Mouse (Mus musculus) hindbrain, embryonic 16.5 days (tissue): ENCODE data around the gene Msantd3. TPM values are rescaled to one million over a fixed set of nuclear protein-coding genes. Genes with fewer than 3 reads are reported as not detected.

Experiments
- ATAC-seq: fragments of 200-750 bp; cut with Nextera tagmentation; 2 replicates; pipeline ENCODE4 v1.8.0; 2017; ENCODE audit warnings: moderate TSS enrichment, moderate library complexity
- H3K27ac ChIP-seq: fragments of 300-500 bp; sonication (generic); 2 replicates; pipeline ENCODE4 v1.5.1; 2014; ENCODE audit warnings: low read depth, mild to moderate bottlenecking, control low read depth, low read length, moderate library complexity
- H3K27me3 ChIP-seq: fragments of 300-500 bp; sonication (generic); replicated peaks from 2 replicates; pipeline ENCODE4 v1.6.1; 2014; ENCODE audit warnings: low read length; ENCODE audit not compliant: control insufficient read depth, insufficient read depth
- H3K36me3 ChIP-seq: fragments of 300-500 bp; sonication (generic); 2 replicates; pipeline ENCODE4 v1.6.1; 2014; ENCODE audit warnings: mild to moderate bottlenecking, low read length, moderate library complexity, mixed read lengths; ENCODE audit not compliant: control insufficient read depth, insufficient read depth
- H3K4me1 ChIP-seq: fragments of 300-500 bp; sonication (generic); 2 replicates; pipeline ENCODE4 v1.6.1; 2014; ENCODE audit warnings: low read depth, low read length; ENCODE audit not compliant: control insufficient read depth, insufficient read depth
- H3K4me2 ChIP-seq: fragments of 300-500 bp; sonication (generic); 2 replicates; pipeline ENCODE4 v1.6.1; 2014; ENCODE audit warnings: mild to moderate bottlenecking, low read length, control low read depth, moderate library complexity
- H3K4me3 ChIP-seq: fragments of 300-500 bp; sonication (generic); 2 replicates; pipeline ENCODE4 v1.5.1; 2014; ENCODE audit warnings: mild to moderate bottlenecking, low read length, control low read depth, moderate library complexity
- H3K9ac ChIP-seq: fragments of 300-500 bp; sonication (generic); 2 replicates; pipeline ENCODE4 v1.6.1; 2014; ENCODE audit warnings: low read depth, mild to moderate bottlenecking, control low read depth, low read length, moderate library complexity
- H3K9me3 ChIP-seq: fragments of 300-500 bp; sonication (generic); 2 replicates; pipeline ENCODE4 v1.6.1; 2014; ENCODE audit warnings: mild to moderate bottlenecking, low read length, moderate library complexity; ENCODE audit not compliant: control insufficient read depth
- WGBS: fragments of 180-500 bp; shearing (Covaris S2); extraction: QIAGEN DNeasy Blood & Tissue Kit; methylation state at CpG from one replicate; pipeline ENCODE4 v1.1.7; 2014; 5-methylcytosine and 5-hydroxymethylcytosine counted together
- polyA plus RNA-seq: library from polyadenylated mRNA; unstranded; fragments of >200 nt; fragmentation: Nextera tagmentation; extraction: Ambion mirVana; gene quantifications from 2 replicates; pipeline ENCODE4 v1.2.1, GENCODE M21; 2015

Gene Msantd3
- polyA plus RNA-seq: 21.8 and 24.5 TPM in 2 replicates

DNA sequence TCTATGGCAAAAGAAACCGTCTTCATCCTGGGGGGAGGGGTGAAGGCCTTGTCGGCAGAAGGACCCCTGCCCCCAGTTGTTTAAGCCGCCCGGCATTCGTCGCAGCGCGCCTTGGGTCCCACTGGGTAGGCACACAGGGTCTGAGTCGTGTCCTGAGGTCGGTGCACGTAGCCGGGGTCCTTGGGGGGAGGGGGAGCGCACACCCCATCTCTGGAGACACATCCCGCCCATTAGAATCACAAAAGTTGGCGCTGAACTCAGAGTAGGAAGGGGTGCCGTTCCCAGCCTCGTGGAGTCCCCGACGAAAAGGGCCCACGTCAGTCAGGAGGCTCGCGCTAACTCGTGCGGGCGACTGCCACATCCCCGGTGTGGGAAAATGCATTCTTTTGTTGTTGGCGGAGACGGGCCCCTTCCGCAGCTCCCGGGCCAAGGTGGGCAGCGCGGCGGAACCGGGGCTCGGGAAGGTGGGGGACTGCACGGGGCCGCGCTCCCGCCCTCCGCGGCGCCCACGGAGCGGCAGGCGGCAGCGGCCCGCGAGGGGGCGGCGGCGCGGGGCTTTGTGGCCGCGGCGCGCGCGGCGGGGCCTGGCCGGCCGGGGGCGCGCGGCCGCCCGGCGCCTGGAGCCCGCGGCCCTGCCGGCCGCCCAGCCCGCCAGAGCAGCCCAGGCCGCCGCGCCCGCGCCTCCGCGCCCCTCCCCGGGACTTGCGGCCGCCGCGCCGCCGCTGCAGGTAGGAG lies at the start of gene Msantd3:
Gene Msantd3 (plus strand): TSS at position 95 of the 735 bp plus-strand sequence.
- Histone ChIP-seq H3K27ac (peak within 1 kb of the TSS; percentile 90), H3K4me3 (peak within 1 kb of the TSS; percentile 83), H3K9me3 (no peaks in the 10 kb centered on the region), H3K9ac (peak within 1 kb of the TSS; percentile 97), H3K4me2 (peak within 1 kb of the TSS; percentile 91), H3K4me1 (peaks cover 26% of the 10 kb centered on the region), H3K36me3 (no peaks in the 10 kb centered on the region), H3K27me3 (no peaks in the 10 kb centered on the region)
- peak; percentile 84 for ATAC-seq
- WGBS: under 1% methylated on average over 60 of the region's 86 CpGs

DNA sequence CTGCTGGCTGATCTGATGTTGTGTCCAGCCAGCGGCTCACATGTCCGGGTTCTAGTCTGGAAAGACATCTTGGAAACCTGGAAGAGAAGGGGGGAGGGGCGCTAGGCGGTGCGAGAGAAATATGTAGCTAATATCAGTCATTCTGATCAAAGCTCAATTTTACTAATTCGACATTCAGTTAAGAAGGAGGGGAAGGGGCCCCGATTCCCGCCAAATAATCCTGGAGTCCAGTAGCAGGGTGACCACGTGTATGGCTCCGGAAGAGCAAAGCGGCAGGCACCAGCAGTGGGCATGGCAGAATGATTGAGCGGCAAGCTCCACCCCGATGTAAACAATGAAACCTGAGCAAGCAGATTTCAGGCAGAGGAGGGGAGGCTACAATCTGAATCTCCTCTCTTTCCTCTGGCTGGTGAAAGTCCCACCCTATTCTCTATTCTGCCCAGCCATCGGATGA lies 48.4 kb upstream of the Msantd3 start:
- H3K4me1 ChIP-seq: no peaks in the 10 kb centered on the region; the same call in 1 of the 2 replicates
- H3K27ac ChIP-seq: no peak overlapping the region
- no peaks in the 10 kb centered on the region for H3K9me3 ChIP-seq
- peak; percentile 81 for ATAC-seq
- no peaks in the 10 kb centered on the region for H3K27me3 ChIP-seq
- peak overlapping the region; percentile 31 for H3K4me3 ChIP-seq
- H3K36me3 ChIP-seq: no peaks in the 10 kb centered on the region
- WGBS: 10% methylated on average over 14 of the region's 14 CpGs
- H3K4me2 ChIP-seq: peak overlapping the region; percentile 58
- H3K9ac ChIP-seq: peak overlapping the region; percentile 44

GRCm38 (mm10) chr4:48492510-48492909 lies 47.2 kb upstream of the Msantd3 start:
- Histone ChIP-seq H3K4me1 (no peaks in the 10 kb centered on the region; the same call in 1 of the 2 replicates), H3K9me3 (no peaks in the 10 kb centered on the region), H3K9ac (no peak overlapping the region), H3K27me3 (no peaks in the 10 kb centered on the region), H3K27ac (no peak overlapping the region), H3K36me3 (no peaks in the 10 kb centered on the region), H3K4me3 (no peak overlapping the region), H3K4me2 (no peak overlapping the region)
- WGBS: 88% methylated on average over 2 of the region's 2 CpGs
- ATAC-seq: no peak

GRCm38 (mm10) chr4:48510861-48511260 lies 28.9 kb upstream of the Msantd3 start:
- Histone ChIP-seq H3K4me1 (no peaks in the 10 kb centered on the region), H3K4me2 (no peak overlapping the region), H3K4me3 (no peak overlapping the region), H3K27ac (no peak overlapping the region), H3K27me3 (no peaks in the 10 kb centered on the region), H3K36me3 (no peaks in the 10 kb centered on the region), H3K9me3 (peaks cover 17% of the 10 kb centered on the region), H3K9ac (no peak overlapping the region)
- 54% methylated on average over 2 of the region's 2 CpGs for WGBS
- no peak for ATAC-seq

DNA sequence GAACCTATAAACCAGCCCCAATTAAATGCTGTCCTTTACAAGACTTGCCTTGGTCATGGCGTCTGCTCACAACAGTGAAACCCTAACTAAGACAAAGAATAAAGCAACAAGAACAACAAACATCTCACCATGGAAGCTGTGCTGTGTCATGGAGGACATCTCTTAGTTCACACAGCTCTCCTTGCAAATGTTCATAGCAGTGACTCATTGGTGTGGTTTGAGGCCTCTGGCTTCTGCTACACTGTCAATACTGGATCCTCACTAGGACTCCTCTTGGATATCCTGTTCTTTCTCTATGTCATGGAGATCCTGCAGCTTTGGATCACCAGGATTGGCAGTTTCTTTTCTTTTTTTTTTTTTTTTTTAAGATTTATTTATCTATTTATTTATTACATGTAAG lies 10.2 kb upstream of the Msantd3 start:
- Histone ChIP-seq H3K27ac (no peak overlapping the region), H3K36me3 (no peaks in the 10 kb centered on the region), H3K9ac (no peak overlapping the region), H3K4me3 (no peak overlapping the region), H3K9me3 (no peaks in the 10 kb centered on the region), H3K4me2 (no peak overlapping the region), H3K27me3 (no peaks in the 10 kb centered on the region), H3K4me1 (no peaks in the 10 kb centered on the region)
- no peak for ATAC-seq
- 87% methylated on average over 1 of the region's 1 CpGs for WGBS

- ATAC-seq: no peak
- no peak overlapping the region for H3K27ac ChIP-seq
- H3K4me2 ChIP-seq: no peak overlapping the region
- no peak overlapping the region for H3K4me3 ChIP-seq
- no peaks in the 10 kb centered on the region for H3K4me1 ChIP-seq
- no peaks in the 10 kb centered on the region for H3K36me3 ChIP-seq
- no peaks in the 10 kb centered on the region for H3K9me3 ChIP-seq
- 72% methylated on average over 11 of the region's 11 CpGs for WGBS
- H3K9ac ChIP-seq: no peak overlapping the region
- H3K27me3 ChIP-seq: no peaks in the 10 kb centered on the region
These were observed 7.7 kb upstream of the Msantd3 start for GRCm38 (mm10) chr4:48531804-48532601.

- no peak overlapping the region for H3K27ac ChIP-seq
These were observed 3.5 kb upstream of the Msantd3 start for GRCm38 (mm10) chr4:48536275-48536674.

GRCm38 (mm10) chr4:48537024-48537423 lies 2.7 kb upstream of the Msantd3 start:
- Histone ChIP-seq H3K4me2 (no peak overlapping the region), H3K27ac (no peak overlapping the region), H3K4me1 (peaks cover 8% of the 10 kb centered on the region), H3K27me3 (no peaks in the 10 kb centered on the region), H3K9ac (no peak overlapping the region), H3K36me3 (no peaks in the 10 kb centered on the region), H3K4me3 (no peak overlapping the region), H3K9me3 (no peaks in the 10 kb centered on the region)
- WGBS: 88% methylated on average over 5 of the region's 5 CpGs
- no peak for ATAC-seq

More at GRCm38 (mm10) chr4:48536275-48536674, 3.5 kb upstream of the Msantd3 start:
- H3K4me2 ChIP-seq: no peak overlapping the region
- no peaks in the 10 kb centered on the region for H3K27me3 ChIP-seq
- no peaks in the 10 kb centered on the region for H3K36me3 ChIP-seq
- 88% methylated on average over 5 of the region's 5 CpGs for WGBS
- no peaks in the 10 kb centered on the region for H3K9me3 ChIP-seq
- ATAC-seq: no peak
- no peak overlapping the region for H3K4me3 ChIP-seq
- no peak overlapping the region for H3K9ac ChIP-seq
- peaks cover under 1% of the 10 kb centered on the region for H3K4me1 ChIP-seq

- no peak overlapping the region for H3K4me2 ChIP-seq
- no peaks in the 10 kb centered on the region for H3K9me3 ChIP-seq
- H3K4me3 ChIP-seq: no peak overlapping the region
- peaks cover 21% of the 10 kb centered on the region for H3K4me1 ChIP-seq
- no peaks in the 10 kb centered on the region for H3K36me3 ChIP-seq
- H3K27me3 ChIP-seq: no peaks in the 10 kb centered on the region
- no peak overlapping the region for H3K9ac ChIP-seq
- no peak overlapping the region for H3K27ac ChIP-seq
- no peak for ATAC-seq
- WGBS: 86% methylated on average over 2 of the region's 2 CpGs
These were observed 1.2 kb upstream of the Msantd3 start for GRCm38 (mm10) chr4:48538581-48538980.
